Mouse (Mus musculus) adrenal gland, adult 8-10 months (tissue): ENCODE data around the gene Efna3. TPM values are rescaled to one million over a fixed set of nuclear protein-coding genes. Genes with fewer than 3 reads are reported as not detected.

ENCODE experiments used
- DNase-seq: peaks from one replicate; pipeline ENCODE4 v3.0.0; 2022
- total RNA-seq, 4 experiments: library from RNA; stranded (reverse); gene quantifications; 2 replicates each; pipeline ENCODE4 v1.2.4; 2022

Efna3 gene
- total RNA-seq: 1 to 10 TPM in 1 of 4 experiments, under 1 TPM in 3; 0.15 to 1.5 (median 0.62) TPM

- peak; percentile 53 for DNase-seq
Measured at GRCm38 (mm10) chr3:89322514-89323165, at the start of gene Efna3. Gene Efna3 (minus strand): TSS chr3:89322965.

- DNase-seq: no peak
Measured at GRCm38 (mm10) chr3:89367338-89367737, 44.6 kb upstream of the Efna3 start.

- DNase-seq: no peak
Measured at GRCm38 (mm10) chr3:89365486-89366414, 43.0 kb upstream of the Efna3 start.

- DNase-seq: no peak
Measured at GRCm38 (mm10) chr3:89365153-89365485, 42.4 kb upstream of the Efna3 start, which contains the start of gene Dcst1. Gene Dcst1 (minus strand): TSS chr3:89365253.

GRCm38 (mm10) chr3:89364631-89365030, 41.9 kb upstream of the Efna3 start:
- no peak for DNase-seq

- no peak for DNase-seq
Measured at GRCm38 (mm10) chr3:89361675-89362074, 38.9 kb upstream of the Efna3 start, which contains the start of gene Dcst2. Gene Dcst2 (plus strand): TSS chr3:89361975.

- no peak for DNase-seq
Measured at GRCm38 (mm10) chr3:89360237-89360636, 37.5 kb upstream of the Efna3 start.

- DNase-seq: no peak
Measured at GRCm38 (mm10) chr3:89359630-89360029, 36.9 kb upstream of the Efna3 start.

- DNase-seq: no peak
Measured at GRCm38 (mm10) chr3:89356029-89356428, 33.3 kb upstream of the Efna3 start.

GRCm38 (mm10) chr3:89355512-89355902, 32.7 kb upstream of the Efna3 start:
- no peak for DNase-seq

GRCm38 (mm10) chr3:89354816-89355511, 32.2 kb upstream of the Efna3 start:
- peak; percentile 82 for DNase-seq

- DNase-seq: no peak
Measured at GRCm38 (mm10) chr3:89351271-89351670, 28.5 kb upstream of the Efna3 start.

- peak; percentile 83 for DNase-seq
Measured at GRCm38 (mm10) chr3:89349869-89350501, 27.2 kb upstream of the Efna3 start, which contains the start of gene Adam15. Gene Adam15 (minus strand): TSS chr3:89349996.

- peak; percentile 45 for DNase-seq
Measured at GRCm38 (mm10) chr3:89348911-89349868, 26.4 kb upstream of the Efna3 start.

- DNase-seq: no peak
Measured at GRCm38 (mm10) chr3:89347916-89348315, 25.2 kb upstream of the Efna3 start.

- no peak for DNase-seq
Measured at GRCm38 (mm10) chr3:89346815-89347540, 24.2 kb upstream of the Efna3 start.

GRCm38 (mm10) chr3:89343279-89343678, 20.5 kb upstream of the Efna3 start:
- DNase-seq: no peak

- DNase-seq: no peak
Measured at GRCm38 (mm10) chr3:89341794-89342193, 19.0 kb upstream of the Efna3 start.

GRCm38 (mm10) chr3:89340465-89340864, 17.7 kb upstream of the Efna3 start:
- peak; percentile 47 for DNase-seq

GRCm38 (mm10) chr3:89339416-89339815, 16.7 kb upstream of the Efna3 start:
- peak; percentile 49 for DNase-seq
